Mouse (Mus musculus): ENCODE measurements around the gene Ddx50.

Ddx50 gene

DNA sequence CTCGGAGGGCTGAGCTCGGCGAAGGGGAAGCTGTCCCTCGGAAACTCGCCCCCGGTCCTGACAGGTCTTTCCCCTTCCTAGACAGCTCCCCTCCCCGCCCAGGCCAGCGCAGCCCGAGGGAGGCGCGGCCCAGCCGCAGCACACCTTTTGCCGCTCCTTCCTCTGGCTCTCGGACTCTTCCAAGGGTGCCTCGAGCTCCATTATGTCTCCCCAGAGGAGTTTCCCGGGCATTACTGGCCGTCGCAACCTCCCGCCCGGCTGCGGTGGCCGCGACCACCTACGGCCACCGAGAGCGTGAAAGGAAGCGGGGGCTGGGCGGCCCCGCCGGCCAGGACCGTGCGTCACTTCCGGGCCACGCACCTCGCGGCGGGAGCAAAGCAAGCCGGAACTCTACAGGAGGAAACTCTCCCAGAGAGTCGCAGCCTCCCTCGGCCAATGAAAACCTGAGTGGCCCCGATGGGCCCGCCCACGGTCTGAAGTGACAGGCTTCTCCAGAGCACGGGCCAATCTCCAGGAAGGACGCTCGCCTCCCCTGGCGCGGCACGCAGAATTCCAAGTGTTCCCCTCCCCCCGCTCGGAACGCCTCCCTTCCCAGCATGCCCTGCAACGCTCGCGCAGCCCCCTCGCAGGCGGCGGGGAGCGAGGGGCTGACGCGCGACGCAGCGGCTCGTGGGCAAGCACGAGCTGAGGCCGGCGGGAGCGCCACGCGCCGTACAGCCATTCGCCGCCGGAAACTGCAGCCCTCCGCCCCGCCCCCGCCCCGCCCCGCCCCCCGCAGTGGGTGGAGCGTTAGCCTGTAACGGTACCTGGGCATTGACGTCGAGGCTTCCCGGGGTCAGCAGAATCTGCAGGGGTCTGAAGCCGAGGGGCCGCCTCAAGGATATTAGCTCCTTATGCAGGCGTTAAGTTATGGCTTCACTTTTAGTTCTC is at the start of gene Ddx50:
Ddx50 (minus strand) TSS at position 338 of the 930 bp plus-strand sequence.
- in situ Hi-C loops (cut with MboI; ENCODE audit: low sequenced_read_pairs), result no loop called here

DNA sequence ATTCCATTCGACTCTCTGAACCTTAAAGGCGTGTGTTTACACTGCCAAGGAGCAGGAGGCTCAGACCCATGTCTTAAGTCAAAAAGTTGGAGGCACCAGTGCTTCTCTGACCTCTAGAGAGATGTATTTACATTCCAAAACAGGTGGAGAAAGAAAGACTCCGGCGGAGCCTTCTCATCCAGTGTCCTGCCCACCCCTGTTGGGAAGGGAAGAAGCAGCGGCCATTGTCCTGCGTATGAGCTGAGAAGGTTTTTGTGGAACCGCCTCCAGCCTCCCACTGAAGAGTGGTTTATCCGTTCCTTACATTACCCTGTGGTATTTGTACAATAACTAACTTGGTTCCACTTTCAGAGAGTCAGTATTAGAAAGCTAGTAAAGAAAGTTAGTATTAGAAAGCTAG is 41.8 kb upstream of the Ddx50 start:
- in situ Hi-C loops (cut with MboI; ENCODE audit: low sequenced_read_pairs), result no loop called here

DNA sequence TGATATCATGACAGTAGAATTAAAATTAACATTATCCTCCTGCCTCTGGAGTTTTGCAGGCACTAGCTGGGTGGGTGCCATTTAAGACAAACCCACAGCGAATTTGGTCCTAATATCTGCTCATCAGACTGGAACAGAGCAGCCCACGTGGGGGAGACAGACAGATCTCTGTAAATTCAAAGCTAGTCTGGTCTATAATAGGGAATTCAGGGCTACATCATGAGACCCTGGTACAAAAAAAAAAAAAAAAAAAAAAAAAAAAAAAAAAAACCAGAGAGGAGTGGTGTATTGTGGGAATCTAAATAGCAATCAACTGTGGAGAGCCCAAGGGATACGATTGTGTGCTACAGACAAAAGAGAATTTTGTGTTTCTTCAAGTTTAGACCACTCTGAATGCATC is 41.2 kb upstream of the Ddx50 start:
- in situ Hi-C loops (cut with MboI; ENCODE audit: low sequenced_read_pairs), result no loop called here

DNA sequence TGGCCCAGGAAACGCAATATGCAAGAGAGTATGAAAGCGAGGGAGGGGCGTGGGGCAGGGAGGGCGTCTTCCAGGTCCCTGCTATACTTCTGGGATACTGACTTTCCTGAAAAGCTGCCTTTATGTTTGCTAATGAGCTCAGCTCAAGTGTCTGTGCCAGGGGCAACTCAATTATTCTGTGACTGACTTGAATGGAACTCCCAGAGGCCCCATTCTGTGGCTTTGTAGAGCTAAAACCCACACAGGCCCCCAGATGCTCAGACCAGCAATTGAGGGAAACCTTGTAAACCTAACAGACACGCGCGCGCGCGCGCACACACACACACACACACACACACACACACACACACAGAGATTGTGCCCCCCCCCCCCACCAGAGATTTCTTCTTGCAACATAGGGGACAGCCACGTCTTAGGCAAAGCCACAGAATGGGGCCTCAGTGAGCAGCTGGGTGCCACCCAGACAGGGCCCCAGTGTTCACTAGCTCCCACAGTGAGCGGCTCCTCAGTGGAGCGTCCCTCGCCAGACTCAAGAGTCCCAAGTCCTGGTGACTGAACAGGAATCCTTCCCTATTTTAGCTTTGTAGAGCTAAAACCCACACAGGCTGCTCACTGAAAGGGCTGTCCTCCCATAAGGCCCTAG is 36.1 kb upstream of the Ddx50 start:
- in situ Hi-C loops (cut with MboI; ENCODE audit: low sequenced_read_pairs), result no loop called here

DNA sequence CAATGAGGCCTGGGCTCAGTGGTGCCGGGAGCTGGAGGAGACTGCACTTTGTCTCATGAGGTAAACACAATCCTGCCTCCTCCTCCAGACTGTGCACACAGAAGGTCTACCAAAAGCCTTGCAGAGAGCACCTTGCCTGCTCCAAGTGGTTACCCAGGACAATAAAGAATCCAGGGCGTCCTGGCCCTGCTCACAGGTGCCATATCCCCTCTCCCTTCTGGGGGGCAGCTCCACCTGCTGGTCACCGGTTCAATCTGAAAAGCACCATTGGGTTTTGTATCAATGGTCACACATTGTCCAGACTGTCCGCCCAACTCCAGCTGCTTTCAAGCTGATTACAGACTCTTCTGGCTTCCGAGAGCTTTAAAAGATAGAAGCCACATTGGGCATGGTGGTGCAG is 32.0 kb upstream of the Ddx50 start:
- in situ Hi-C loops (cut with MboI; ENCODE audit: low sequenced_read_pairs), result no loop called here

DNA sequence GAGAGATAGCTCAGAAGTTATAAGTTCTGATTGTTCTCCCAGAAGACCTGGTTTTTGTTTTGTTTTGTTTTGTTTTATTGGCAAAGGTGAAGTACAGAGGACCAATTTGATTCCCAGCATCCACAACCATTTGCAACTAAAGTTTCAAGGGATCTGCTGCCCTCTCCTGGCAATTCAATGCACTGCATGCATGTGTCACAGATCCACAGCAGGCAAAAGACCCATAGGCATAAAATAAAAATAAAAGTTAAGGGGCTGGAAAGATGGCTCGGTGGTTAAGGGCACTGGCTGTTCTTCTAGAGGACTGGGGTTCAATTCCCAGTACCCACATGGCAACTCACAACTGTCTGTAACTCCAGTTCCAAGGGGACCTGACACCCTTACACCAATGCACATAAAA is 28.8 kb upstream of the Ddx50 start:
- in situ Hi-C loops (cut with MboI; ENCODE audit: low sequenced_read_pairs), result no loop called here

DNA sequence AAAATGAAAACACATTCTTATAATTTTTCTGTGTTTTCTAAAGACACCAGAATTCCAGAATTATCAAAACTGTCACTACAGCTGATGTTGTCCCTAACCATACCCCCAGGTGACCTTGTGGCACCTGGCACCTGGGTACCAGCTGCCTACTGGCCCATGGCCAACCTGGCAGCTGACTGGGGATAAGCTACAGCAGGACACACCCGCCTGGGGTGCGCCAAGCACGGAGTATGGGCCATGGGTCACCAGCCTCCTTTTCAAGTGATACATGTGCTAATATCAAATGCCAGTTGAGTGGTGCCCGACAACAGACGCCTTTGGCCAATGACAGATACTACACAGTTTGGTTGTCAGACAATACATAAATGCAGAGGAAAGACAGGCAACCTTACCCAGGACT is 26.3 kb upstream of the Ddx50 start:
- in situ Hi-C loops (cut with MboI; ENCODE audit: low sequenced_read_pairs), result no loop called here

DNA sequence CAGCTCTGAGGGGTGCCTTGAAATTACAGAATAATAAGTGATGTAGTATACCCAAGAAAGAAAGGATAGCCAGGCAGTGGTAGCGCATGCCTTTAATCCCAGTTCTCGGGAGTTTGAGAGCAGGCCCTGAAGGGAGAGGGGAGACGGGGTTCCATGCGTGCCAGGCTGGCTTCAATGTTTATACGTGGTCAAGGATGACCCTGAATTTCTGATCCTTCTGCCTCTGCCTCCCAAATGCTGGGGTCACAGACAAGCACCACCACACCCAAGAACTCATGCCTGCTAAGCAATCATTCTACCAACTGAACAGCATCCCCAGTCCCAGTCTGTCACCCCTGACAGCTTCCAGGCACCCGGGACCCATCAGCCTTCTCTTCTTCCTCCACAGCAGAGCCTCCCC is 25.2 kb upstream of the Ddx50 start:
- in situ Hi-C loops (cut with MboI; ENCODE audit: low sequenced_read_pairs), result no loop called here

DNA sequence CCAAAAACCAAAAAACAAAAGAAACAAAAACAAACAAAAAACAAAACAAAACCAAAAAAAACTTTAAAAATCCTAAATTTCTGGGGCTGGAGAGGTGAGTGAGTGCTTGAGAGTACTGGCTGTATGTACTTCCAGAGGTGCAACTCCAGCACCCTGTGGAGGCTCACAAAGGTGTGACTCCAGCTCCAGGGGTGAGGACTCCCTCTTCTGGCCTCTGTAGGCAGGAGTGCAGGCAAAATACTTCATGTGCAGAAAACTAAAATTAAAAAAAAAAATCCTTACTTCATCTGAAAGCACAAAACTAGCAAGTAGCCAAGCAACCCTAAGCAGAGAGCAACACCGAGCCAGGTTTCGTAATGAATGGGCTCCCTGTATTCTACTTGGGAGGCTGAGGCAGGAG is 21.3 kb upstream of the Ddx50 start:
- in situ Hi-C loops (cut with MboI; ENCODE audit: low sequenced_read_pairs), result no loop called here

DNA sequence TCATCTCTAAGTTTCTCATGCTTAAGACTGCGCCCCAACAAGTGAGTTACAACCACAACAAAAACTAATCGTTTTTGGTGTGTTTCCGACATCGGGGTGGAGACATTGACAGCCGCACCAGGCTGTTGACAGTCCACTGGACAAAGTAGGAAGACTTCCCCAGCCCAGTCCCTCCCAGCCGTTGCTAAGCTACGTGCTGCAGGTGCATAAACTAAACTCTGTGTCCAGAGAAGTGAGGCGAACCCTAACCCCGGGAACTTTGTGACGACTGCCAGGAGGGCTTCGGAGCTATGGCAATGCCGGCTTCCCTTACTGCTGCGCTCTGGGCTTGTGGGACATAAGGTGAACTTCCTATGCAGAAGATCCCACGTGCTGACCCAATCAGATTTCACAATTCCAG is 18.2 kb upstream of the Ddx50 start:
- in situ Hi-C loops (cut with MboI; ENCODE audit: low sequenced_read_pairs), result no loop called here

DNA sequence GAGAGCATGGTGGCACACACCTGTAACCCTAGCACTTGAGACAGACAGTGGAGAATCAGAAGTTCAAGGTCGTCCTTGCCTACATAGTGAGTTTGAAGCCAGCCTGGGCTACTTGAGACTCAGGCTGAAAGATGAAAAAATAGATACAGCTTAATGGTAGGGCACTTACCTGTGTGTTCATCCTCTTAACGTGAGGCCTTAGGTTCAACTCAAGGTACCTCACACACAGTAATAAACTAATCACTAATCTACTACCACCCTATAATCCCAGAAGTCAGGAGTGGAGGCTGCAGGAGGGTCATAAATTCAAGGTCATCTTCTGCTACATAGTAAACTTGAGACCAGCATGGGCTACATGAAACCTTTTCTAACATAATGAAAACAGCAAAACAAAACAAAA is 17.4 kb upstream of the Ddx50 start:
- in situ Hi-C loops (cut with MboI; ENCODE audit: low sequenced_read_pairs), result no loop called here

DNA sequence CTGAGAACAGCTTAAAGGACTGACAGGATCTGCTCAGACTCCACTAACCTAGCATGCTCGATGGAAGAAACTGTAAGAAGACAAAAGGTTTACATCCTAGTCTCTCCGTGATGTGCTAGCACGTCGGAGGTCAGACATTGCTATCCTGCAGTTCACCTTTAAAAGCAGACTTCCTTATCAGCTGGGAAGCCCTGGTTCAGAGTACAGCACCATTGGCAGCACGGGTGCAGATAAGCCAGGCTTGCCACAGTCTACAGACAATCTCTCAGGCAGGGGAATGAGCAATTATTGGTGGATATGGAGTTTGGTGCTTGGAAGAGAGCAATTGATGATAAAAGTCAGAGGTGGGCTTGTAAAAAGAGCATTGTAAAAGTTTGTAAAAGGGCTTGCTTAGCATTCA is 17.0 kb upstream of the Ddx50 start:
- in situ Hi-C loops (cut with MboI; ENCODE audit: low sequenced_read_pairs), result no loop called here

DNA sequence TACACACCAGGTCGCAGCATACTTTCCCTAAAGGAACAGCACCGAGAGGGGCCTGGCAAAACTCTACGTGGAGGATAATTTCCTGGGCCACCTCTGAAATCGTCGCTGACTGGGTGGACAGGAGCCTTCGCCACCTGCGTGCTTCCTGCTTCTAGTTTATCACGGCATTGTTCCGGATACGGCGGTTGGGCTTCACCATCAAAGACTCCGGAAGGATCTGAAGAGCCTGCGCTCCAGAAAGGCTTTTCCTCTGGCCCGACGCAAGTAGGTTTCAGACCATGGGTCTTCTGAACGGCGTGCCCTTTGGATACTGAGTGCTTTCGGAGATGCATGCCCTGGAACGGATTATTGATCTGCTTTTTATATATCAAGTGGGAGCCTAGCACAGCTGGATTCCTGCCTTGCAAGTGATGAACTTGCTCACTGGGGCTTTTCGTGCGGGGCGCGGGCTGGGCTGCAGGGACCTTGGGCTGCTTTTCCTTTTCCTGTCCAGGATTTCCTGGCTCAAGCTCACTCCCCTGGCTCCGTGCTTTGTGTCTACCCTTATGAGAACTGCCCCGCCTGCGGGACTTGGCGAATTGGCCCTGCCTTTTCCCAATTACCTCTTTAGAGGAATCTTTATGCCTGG is 14.1 kb upstream of the Ddx50 start:
- in situ Hi-C loops (cut with MboI; ENCODE audit: low sequenced_read_pairs), result no loop called here

DNA sequence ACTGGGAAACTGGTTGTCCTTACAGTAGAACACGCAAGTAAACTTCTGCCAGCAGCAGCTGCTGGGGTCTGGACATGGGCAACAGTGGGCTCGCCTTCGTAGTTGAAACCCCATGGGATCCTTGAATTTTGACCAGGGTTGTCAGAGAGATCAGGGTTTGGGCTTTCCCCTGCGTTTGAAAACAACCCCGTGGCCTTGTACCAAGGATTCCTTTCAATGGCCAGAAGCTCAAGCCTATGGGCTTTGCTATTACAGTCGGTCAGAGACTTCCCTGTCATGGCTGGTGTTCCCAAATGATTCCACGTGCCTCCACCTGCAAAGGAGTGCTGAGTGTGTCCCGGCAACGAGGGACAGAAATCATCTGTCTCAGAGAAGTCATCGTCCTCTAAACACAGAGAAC is 13.2 kb upstream of the Ddx50 start:
- in situ Hi-C loops (cut with MboI; ENCODE audit: low sequenced_read_pairs), result no loop called here

DNA sequence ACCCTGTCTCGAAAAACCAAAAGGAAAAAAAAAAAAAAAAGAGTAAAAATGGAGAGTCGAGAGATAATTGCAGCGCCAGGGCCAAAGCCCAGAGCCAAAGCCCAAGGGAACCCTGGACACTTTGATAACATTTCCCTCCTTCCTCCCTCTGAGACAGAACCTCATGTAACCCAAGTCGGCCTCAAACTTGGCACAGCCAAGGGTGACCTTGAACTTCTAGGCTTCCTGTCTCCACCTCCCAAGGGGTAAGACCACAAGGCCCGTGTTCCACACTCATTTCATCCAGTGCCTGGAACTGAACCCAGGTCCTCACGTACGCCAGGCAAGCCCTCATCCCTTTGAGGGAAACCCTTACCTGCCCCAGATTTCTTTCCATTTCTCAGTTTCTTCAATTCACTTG is 5.7 kb upstream of the Ddx50 start:
- in situ Hi-C loops (cut with MboI; ENCODE audit: low sequenced_read_pairs), result no loop called here

DNA sequence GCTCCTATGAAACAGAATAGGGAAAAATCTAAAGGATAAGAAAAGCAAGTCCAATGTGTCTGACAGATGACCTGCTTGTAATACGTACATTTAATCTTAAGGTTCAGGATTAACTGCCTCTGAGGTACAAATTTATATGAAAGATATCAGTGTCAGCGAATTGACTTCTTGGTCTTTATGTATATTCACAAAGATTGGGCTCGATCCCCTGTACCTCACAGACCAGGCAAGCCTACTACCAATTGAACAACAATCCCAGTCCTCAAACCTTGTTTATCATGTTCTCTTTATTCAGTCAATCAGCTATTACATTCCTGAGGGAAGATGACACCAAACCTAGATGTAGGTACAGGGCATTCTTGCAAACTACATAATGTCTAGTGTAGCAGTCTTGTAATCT is 943 bp upstream of the Ddx50 start:
- in situ Hi-C loops (cut with MboI; ENCODE audit: low sequenced_read_pairs), result no loop called here

DNA sequence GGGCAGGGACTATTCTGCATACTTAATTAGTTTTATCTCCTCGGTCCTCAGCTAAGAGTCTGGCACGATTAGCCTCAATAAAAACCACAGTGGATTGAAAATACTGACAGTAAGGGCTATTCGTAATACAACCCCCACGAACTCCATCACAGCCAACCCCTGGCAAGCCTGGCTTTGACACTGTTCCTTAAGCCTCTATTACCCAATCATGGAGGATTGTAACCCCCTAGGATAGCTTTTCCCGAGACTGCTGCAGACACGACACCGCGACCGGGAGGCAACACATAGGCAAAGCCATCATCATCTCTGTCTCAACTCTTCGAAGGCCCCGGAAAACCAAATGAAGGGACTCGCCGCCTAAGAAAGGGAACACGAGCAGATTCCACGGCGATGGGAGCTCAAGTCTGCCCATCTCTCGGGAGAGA is 648 bp downstream of the Ddx50 start:
- in situ Hi-C loops (cut with MboI; ENCODE audit: low sequenced_read_pairs), result no loop called here

DNA sequence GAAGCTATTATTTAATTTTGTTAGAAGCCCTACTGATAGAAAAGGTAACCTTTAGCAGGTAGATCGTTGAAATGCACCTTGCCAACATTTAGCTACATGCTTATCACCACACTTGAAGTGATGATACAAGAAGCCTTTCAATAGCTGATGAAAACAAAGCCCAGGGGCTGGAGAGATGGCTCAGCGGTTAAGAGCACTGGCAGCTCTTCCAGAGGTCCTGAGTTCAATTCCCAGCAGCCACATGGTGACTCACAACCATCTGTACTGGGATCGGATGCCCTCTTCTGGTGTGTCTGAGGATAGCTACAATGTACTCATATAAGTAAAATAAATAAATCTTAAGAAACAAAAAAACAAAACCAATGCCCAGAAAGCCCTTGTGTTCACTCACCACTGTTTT is 46.9 kb downstream of the Ddx50 start:
- in situ Hi-C loops (cut with MboI; ENCODE audit: low sequenced_read_pairs), result no loop called here

DNA sequence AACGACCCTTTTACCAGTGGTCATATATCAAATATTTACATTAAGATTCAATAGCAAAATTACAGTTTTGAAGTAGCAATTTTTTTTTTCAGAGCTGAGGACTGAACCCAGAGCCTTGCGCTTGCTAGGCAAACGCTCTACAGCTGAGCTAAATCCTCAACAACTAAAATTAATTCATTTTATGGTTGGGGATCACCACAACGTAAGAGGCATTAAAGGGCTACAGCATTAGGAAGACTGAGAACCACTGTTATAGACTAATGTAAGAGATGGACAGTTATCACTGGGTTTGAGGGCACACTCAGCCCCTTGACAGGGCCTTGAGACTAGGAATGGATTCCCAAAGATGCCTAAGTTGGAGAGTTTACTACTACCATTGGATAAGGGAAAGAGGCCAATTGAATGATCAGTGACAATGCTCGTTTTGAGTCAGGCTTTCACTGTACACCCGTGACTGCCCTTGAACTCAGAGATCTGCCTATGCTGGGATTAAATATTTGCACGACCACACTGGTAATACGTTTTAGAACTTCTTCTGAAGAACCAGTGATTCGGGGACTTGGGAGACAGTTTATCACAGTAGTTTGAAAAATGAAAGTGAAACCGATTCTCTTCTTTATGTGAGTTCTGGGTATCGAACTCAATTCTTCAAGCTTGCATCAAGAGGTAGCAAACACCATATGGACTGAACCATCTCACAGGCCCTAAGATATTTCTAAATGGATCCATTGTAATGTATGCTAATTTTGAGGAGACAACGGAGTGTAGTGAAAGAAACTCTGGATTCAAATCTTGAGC is 47.6 kb downstream of the Ddx50 start:
- in situ Hi-C loops (cut with MboI; ENCODE audit: low sequenced_read_pairs), result no loop called here

DNA sequence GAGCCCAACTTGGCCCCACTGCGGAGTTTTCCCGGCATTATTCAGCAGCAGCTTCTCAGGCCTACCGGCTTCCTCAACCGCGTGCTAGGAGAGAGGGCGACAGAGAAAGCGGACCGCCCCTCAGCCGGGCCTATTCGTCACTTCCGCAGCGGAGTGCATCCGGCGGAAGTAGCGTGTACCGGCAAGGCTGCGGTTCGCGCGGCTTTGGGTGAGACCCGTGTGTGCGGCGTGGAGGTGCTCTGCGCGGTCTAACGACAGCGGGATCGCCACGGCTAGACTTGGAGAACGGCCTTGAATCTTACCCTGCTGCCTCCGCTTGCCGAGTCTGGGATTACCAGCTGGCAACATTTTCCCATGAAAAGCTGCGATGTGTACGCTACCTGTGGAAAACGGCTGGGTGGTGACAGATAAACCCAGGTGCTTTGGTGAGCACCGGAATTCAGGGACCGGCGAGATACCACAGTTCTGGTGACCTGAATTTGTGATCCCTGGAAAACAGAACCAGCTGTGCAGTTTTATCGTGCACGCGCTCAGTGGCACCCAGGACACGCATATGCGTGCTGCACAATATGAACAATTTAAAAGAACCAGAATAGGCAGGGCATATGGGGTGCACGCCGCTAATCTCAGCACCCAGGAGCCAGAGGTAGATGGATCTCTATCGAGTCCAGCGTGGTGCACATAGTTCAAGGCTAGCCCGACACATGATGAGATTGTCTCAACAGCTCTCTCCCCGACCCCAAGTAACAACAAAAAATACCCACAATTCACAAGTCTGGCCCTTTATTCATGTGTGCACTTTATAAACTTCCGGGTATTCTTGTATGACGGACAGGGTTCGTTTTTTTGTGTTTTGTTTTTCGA is 48.6 kb downstream of the Ddx50 start, which contains the start of gene Ddx21:
Ddx21 (minus strand) TSS at position 105 of the 864 bp plus-strand sequence.
- in situ Hi-C loops (cut with MboI; ENCODE audit: low sequenced_read_pairs), result no loop called here

Data from CH12F3 (cell line).